Mouse (Mus musculus): ENCODE results near the gene Samd15. TPM values are rescaled to one million over a fixed set of nuclear protein-coding genes. Genes with fewer than 3 reads are reported as not detected.

Gene Samd15
- total RNA-seq (2023) = under 1 TPM; 0.28 to 0.51 TPM

GRCm38 (mm10) chr12:87199206-87199972 lies at the start of gene Samd15:
TSS of gene Samd15 (plus strand) at chr12:87199723.

GRCm38 (mm10) chr12:87199973-87200586 lies 557 bp downstream of the Samd15 start, which contains the start of gene Tmed8:
TSS of gene Tmed8 (minus strand) at chr12:87200454.

GRCm38 (mm10) chr12:87238632-87239031 lies 39.1 kb downstream of the Samd15 start, which contains the start of gene Noxred1:
TSS of gene Noxred1 (minus strand) at chr12:87238732.

Other genes with a start within 250 kb of the Samd15 start
- not detected for gene Zdhhc22, start 209.3 kb upstream of the Samd15 start, total RNA-seq (2023)
- not detected for gene Tmem63c, start 178.4 kb upstream of the Samd15 start, total RNA-seq (2023)
- not detected for gene Ngb, start 97.2 kb upstream of the Samd15 start, total RNA-seq (2023)
- gene Gstz1, start 52.6 kb upstream of the Samd15 start, total RNA-seq (2023) = 10 to 100 TPM; 10.7 to 10.8 TPM
- 1 to 10 TPM; 2.9 to 3.0 TPM for gene Pomt2, start 51.8 kb upstream of the Samd15 start, total RNA-seq (2023)
- gene Tmed8, start 731 bp downstream of the Samd15 start, total RNA-seq (2023) = 1 to 10 TPM; 9.5 to 9.9 TPM
- gene Noxred1, start 39.0 kb downstream of the Samd15 start, total RNA-seq (2023) = 1 to 10 TPM; 1.7 to 2.0 TPM
- 10 to 100 TPM; 28.3 to 30.0 TPM for gene Vipas39, start 66.5 kb downstream of the Samd15 start, total RNA-seq (2023)
- gene Ahsa1, start 66.8 kb downstream of the Samd15 start, total RNA-seq (2023) = 10 to 100 TPM; 75.1 to 81.8 TPM
- gene Ism2, start 100.0 kb downstream of the Samd15 start, total RNA-seq (2023) = not detected
- gene Sptlc2, start 188.6 kb downstream of the Samd15 start, total RNA-seq (2023) = 100 to 1,000 TPM; 116 to 137 TPM
- 10 to 100 TPM; 40.2 to 44.3 TPM for gene Slirp, start 244.2 kb downstream of the Samd15 start, total RNA-seq (2023)
- gene Alkbh1, start 244.3 kb downstream of the Samd15 start, total RNA-seq (2023) = 10 to 100 TPM; 18.2 to 19.0 TPM